Mouse (Mus musculus): ENCODE measurements around the gene Tmem206.

The Tmem206 gene

GRCm38 (mm10) chr1:191325726-191326232, at the start of gene Tmem206:
Gene Tmem206 (plus strand): TSS chr1:191325912.
- DNase-seq (ENCODE audit: low spot score in 2 of 2) = peak; percentile 90 to 94

- DNase-seq (ENCODE audit: low spot score in 2 of 2) = no peak
These were observed 49.5 kb upstream of the Tmem206 start for GRCm38 (mm10) chr1:191276181-191276580.

- peak; percentile 46 to 76 for DNase-seq (ENCODE audit: low spot score in 2 of 2)
These were observed 48.1 kb upstream of the Tmem206 start for GRCm38 (mm10) chr1:191277549-191278059.

- no peak for DNase-seq (ENCODE audit: low spot score in 2 of 2)
These were observed 47.4 kb upstream of the Tmem206 start for GRCm38 (mm10) chr1:191278324-191278723.

- no peak for DNase-seq (ENCODE audit: low spot score in 2 of 2)
These were observed 44.5 kb upstream of the Tmem206 start for GRCm38 (mm10) chr1:191281171-191281570.

- DNase-seq (ENCODE audit: low spot score in 2 of 2) = no peak
These were observed 43.4 kb upstream of the Tmem206 start for GRCm38 (mm10) chr1:191282319-191282718.

GRCm38 (mm10) chr1:191283110-191284040, 42.3 kb upstream of the Tmem206 start:
- DNase-seq (ENCODE audit: low spot score in 2 of 2) = no peak

- DNase-seq (ENCODE audit: low spot score in 2 of 2) = no peak
These were observed 41.2 kb upstream of the Tmem206 start for GRCm38 (mm10) chr1:191284502-191284901.

- DNase-seq (ENCODE audit: low spot score in 2 of 2) = peak in 1 of 2 experiments; percentile 50
These were observed 37.0 kb upstream of the Tmem206 start for GRCm38 (mm10) chr1:191288762-191289161.

GRCm38 (mm10) chr1:191292348-191292747, 33.4 kb upstream of the Tmem206 start:
- DNase-seq (ENCODE audit: low spot score in 2 of 2) = peak in 1 of 2 experiments; percentile 64

- no peak for DNase-seq (ENCODE audit: low spot score in 2 of 2)
These were observed 32.7 kb upstream of the Tmem206 start for GRCm38 (mm10) chr1:191293051-191293450.

GRCm38 (mm10) chr1:191293996-191294795, 31.5 kb upstream of the Tmem206 start:
- DNase-seq (ENCODE audit: low spot score in 2 of 2) = no peak

- no peak for DNase-seq (ENCODE audit: low spot score in 2 of 2)
These were observed 29.9 kb upstream of the Tmem206 start for GRCm38 (mm10) chr1:191295784-191296183.

- peak in 1 of 2 experiments; percentile 55 for DNase-seq (ENCODE audit: low spot score in 2 of 2)
These were observed 29.3 kb upstream of the Tmem206 start for GRCm38 (mm10) chr1:191296445-191296844.

- no peak for DNase-seq (ENCODE audit: low spot score in 2 of 2)
These were observed 27.4 kb upstream of the Tmem206 start for GRCm38 (mm10) chr1:191298304-191298703.

- DNase-seq (ENCODE audit: low spot score in 2 of 2) = no peak
These were observed 26.3 kb upstream of the Tmem206 start for GRCm38 (mm10) chr1:191299215-191299942.

- DNase-seq (ENCODE audit: low spot score in 2 of 2) = no peak
These were observed 23.8 kb upstream of the Tmem206 start for GRCm38 (mm10) chr1:191301903-191302302.

- no peak for DNase-seq (ENCODE audit: low spot score in 2 of 2)
These were observed 22.0 kb upstream of the Tmem206 start for GRCm38 (mm10) chr1:191303736-191304135.

- no peak for DNase-seq (ENCODE audit: low spot score in 2 of 2)
These were observed 21.5 kb upstream of the Tmem206 start for GRCm38 (mm10) chr1:191304216-191304615.

- no peak for DNase-seq (ENCODE audit: low spot score in 2 of 2)
These were observed 20.1 kb upstream of the Tmem206 start for GRCm38 (mm10) chr1:191305610-191306009.

GRCm38 (mm10) chr1:191306316-191306715, 19.4 kb upstream of the Tmem206 start:
- DNase-seq (ENCODE audit: low spot score in 2 of 2) = no peak

Measured in urinary bladder, postnatal 36 days (tissue).